Mouse (Mus musculus): ENCODE measurements around the gene N4bp2. TPM values are rescaled to one million over a fixed set of nuclear protein-coding genes. Genes with fewer than 3 reads are reported as not detected.

The N4bp2 gene
- total and polyA plus RNA-seq, 3 experiments, result 13.1 to 16.4 (median 15.1) TPM

GRCm38 (mm10) chr5:65861154-65861944 lies 98.0 kb downstream of the N4bp2 start, which contains the start of gene Rhoh:
Gene Rhoh, plus strand, starts transcription at chr5:65861213.
- DNase-seq (ENCODE audit: extremely low read depth), result no peak
- dilution Hi-C loops (cut with MboI; ENCODE audit: extremely low pct_ligation_motif_present, extremely low pct_unique_long_range_greater_than_20kb, low sequenced_read_pairs) (no loop called here), in situ Hi-C loops (cut with MboI; ENCODE audit: low pct_ligation_motif_present, low pct_unique_long_range_greater_than_20kb, low sequenced_read_pairs) (no loop called here)
- H3K27ac ChIP-seq (ENCODE audit: insufficient read depth, low read depth), result peak within 1 kb of the TSS; percentile 83
- no peaks in the 10 kb centered on the region for H3K9me3 ChIP-seq (replicated peaks; ENCODE audit: low read length)
- no peaks in the 10 kb centered on the region for H3K27me3 ChIP-seq (replicated peaks)
- H3K4me2 ChIP-seq (ENCODE audit: insufficient read depth, low read depth, poor library complexity, severe bottlenecking), result peak within 1 kb of the TSS; percentile 34
- TF ChIP-seq ZNF384 (IDR thresholded peaks at IDR 0.05; ENCODE audit: low read depth, low read length) (peak; percentile 63), TBP (conservative IDR thresholded peaks at IDR 0.05; ENCODE audit: low read depth, low read length) (0 out of 2 replicates have a peak, but pooled peaks have one; percentile 33), JUND (conservative IDR thresholded peaks at IDR 0.05; ENCODE audit: low read depth, low read length) (no peak)
- H3K36me3 ChIP-seq (replicated peaks in 1 of 2; ENCODE audit: control insufficient read depth in 1 of 2, insufficient read depth in 1 of 2, low read length in 1 of 2), result no peaks in the 10 kb centered on the region
- peak within 1 kb of the TSS; percentile 8 to 16 (median 13) for H3K4me3 ChIP-seq (replicated peaks in 1 of 3; ENCODE audit: low read depth in 2 of 3, low read length in 2 of 3, poor library complexity in 1 of 3)
- peak within 1 kb of the TSS; percentile 57 for H3K9ac ChIP-seq (ENCODE audit: insufficient read depth, low read depth)
- peaks cover 18 to 69% of the 10 kb centered on the region in 2 experiments for H3K4me1 ChIP-seq (ENCODE audit: control insufficient read depth in 1 of 2, insufficient read depth in 2 of 2)
- H3K79me2 ChIP-seq (replicated peaks; ENCODE audit: control insufficient read depth, extremely low read depth, insufficient read depth, poor library complexity, severe bottlenecking), result peaks cover 29% of the 10 kb centered on the region

- H3K27me3 ChIP-seq (replicated peaks), result no peaks in the 10 kb centered on the region
- H3K4me1 ChIP-seq (ENCODE audit: control insufficient read depth in 1 of 2, insufficient read depth in 2 of 2), result peaks cover 14 to 73% of the 10 kb centered on the region in 2 experiments
- peak overlapping the region; percentile 65 for H3K4me2 ChIP-seq (ENCODE audit: insufficient read depth, low read depth, poor library complexity, severe bottlenecking)
- peaks cover 40% of the 10 kb centered on the region for H3K79me2 ChIP-seq (replicated peaks; ENCODE audit: control insufficient read depth, extremely low read depth, insufficient read depth, poor library complexity, severe bottlenecking)
- in situ Hi-C loops (cut with MboI; ENCODE audit: low pct_ligation_motif_present, low pct_unique_long_range_greater_than_20kb, low sequenced_read_pairs), result no loop called here
- dilution Hi-C loops (cut with MboI; ENCODE audit: extremely low pct_ligation_motif_present, extremely low pct_unique_long_range_greater_than_20kb, low sequenced_read_pairs), result no loop called here
- H3K9ac ChIP-seq (ENCODE audit: insufficient read depth, low read depth), result peak overlapping the region; percentile 64
- peaks cover 0 to 2% of the 10 kb centered on the region in 2 experiments for H3K36me3 ChIP-seq (replicated peaks in 1 of 2; ENCODE audit: control insufficient read depth in 1 of 2, insufficient read depth in 1 of 2, low read length in 1 of 2)
- no peaks in the 10 kb centered on the region for H3K9me3 ChIP-seq (replicated peaks; ENCODE audit: low read length)
- H3K27ac ChIP-seq (ENCODE audit: insufficient read depth, low read depth), result peak overlapping the region; percentile 82
- peak; percentile 48 for DNase-seq (ENCODE audit: extremely low read depth)
- no peak overlapping the region for H3K4me3 ChIP-seq (replicated peaks in 1 of 3; ENCODE audit: low read depth in 2 of 3, low read length in 2 of 3, poor library complexity in 1 of 3)
- TF ChIP-seq MAX (IDR thresholded peaks at IDR 0.05; ENCODE audit: low read length) (no peak), ETS1 (conservative IDR thresholded peaks at IDR 0.05; ENCODE audit: low read depth, low read length) (no peak), TCF12 (IDR thresholded peaks at IDR 0.05; ENCODE audit: low read depth, low read length) (peak; percentile 93), MXI1 (IDR thresholded peaks at IDR 0.05; ENCODE audit: low read depth, low read length) (no peak), CTCF (conservative IDR thresholded peaks at IDR 0.05 in 1 of 2, IDR thresholded peaks at IDR 0.05 in 1 of 2; ENCODE audit: low read depth in 2 of 2, low read length in 2 of 2) (no peak), ZNF384 (IDR thresholded peaks at IDR 0.05; ENCODE audit: low read depth, low read length) (no peak; the same call in 1 of the 2 replicates), ZKSCAN1 (IDR thresholded peaks at IDR 0.05; ENCODE audit: borderline replicate concordance, low read depth, low read length) (no peak), ELF1 (IDR thresholded peaks at IDR 0.05; ENCODE audit: low read depth, low read length) (no peak), NRF1 (IDR thresholded peaks at IDR 0.05; ENCODE audit: low read depth, low read length) (no peak), CHD1 (IDR thresholded peaks at IDR 0.05; ENCODE audit: low read depth, low read length) (no peak), EP300 (IDR thresholded peaks at IDR 0.05; ENCODE audit: low read length) (peak; percentile 72), KAT2A (IDR thresholded peaks at IDR 0.05; ENCODE audit: insufficient replicate concordance, low read length) (no peak), HCFC1 (IDR thresholded peaks at IDR 0.05; ENCODE audit: low read depth, low read length) (no peak), USF2 (conservative IDR thresholded peaks at IDR 0.05; ENCODE audit: low read depth, low read length) (no peak), PAX5 (IDR thresholded peaks at IDR 0.05; ENCODE audit: low read length) (no peak), ZMIZ1 (IDR thresholded peaks at IDR 0.05; ENCODE audit: low read depth, low read length) (no peak), MAZ (IDR thresholded peaks at IDR 0.05; ENCODE audit: low read depth, low read length) (peak; percentile 31; the same call in 1 of the 2 replicates), TBP (conservative IDR thresholded peaks at IDR 0.05; ENCODE audit: low read depth, low read length) (no peak), RAD21 (IDR thresholded peaks at IDR 0.05; ENCODE audit: low read depth, low read length) (no peak), POLR2AphosphoS2 (IDR thresholded peaks at IDR 0.05; ENCODE audit: low read depth, low read length) (no peak), IRF4 (IDR thresholded peaks at IDR 0.05; ENCODE audit: low read depth, low read length) (peak; percentile 66; the same call in 1 of the 2 replicates), SIN3A (IDR thresholded peaks at IDR 0.05; ENCODE audit: low read length) (no peak), MAFK (IDR thresholded peaks at IDR 0.05; ENCODE audit: insufficient replicate concordance, low read length) (no peak), POLR2A (IDR thresholded peaks at IDR 0.05; ENCODE audit: low read depth, low read length) (no peak), UBTF (IDR thresholded peaks at IDR 0.05; ENCODE audit: low read depth, low read length) (no peak), CHD2 (IDR thresholded peaks at IDR 0.05; ENCODE audit: low read length) (peak; percentile 62), ZC3H11A (IDR thresholded peaks at IDR 0.05; ENCODE audit: low read depth, low read length) (no peak), JUND (conservative IDR thresholded peaks at IDR 0.05; ENCODE audit: low read depth, low read length) (no peak), SMC3 (IDR thresholded peaks at IDR 0.05; ENCODE audit: low read depth, low read length) (no peak), USF1 (IDR thresholded peaks at IDR 0.05; ENCODE audit: low read depth, low read length) (no peak)
These were observed 99.1 kb downstream of the N4bp2 start for GRCm38 (mm10) chr5:65862217-65862927.

Measured in CH12.LX (cell line).